13 mouse cellular contexts compared by ENCODE assay signal in the genomic region with DNA sequence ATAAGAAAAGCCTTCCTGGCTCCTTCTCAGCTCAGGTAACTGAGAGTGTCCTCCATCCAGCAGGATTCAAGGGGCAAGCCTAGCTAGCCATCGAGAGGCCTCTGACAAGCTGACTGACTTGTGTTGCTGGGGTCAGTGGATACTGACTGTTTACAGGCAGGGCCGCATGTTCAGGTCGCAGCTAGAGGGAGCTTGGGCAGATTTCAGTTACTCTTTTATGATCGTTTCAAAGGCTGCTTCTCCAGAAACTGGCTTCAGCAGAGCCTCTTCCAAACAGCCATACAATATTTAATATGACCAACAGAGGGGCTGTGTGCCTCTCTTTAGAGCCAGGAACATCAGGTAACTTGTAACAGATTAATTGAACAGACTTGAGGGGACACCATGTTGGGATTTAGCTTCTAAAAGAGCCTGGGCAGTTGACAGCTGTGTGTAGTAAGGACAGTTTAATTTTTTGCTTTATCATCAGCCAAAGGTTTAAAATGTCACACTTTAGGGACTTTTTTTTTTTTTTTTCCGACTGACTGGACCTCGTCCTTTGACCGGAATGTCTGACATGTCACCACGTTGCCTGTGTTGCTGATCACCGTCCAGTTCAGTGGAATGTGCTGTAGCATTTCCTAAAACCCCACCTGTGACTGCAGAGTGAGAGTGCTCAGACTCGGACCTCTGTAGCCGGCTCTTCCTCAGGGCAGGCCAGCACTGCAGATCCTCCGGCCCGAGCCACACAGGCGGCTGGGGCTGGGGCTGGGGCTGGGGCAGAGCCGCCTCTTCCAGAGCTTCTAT. TPM values are rescaled to one million over a fixed set of nuclear protein-coding genes. Genes with fewer than 3 reads are reported as not detected.
DNase-seq lines count a peak whose midpoint lies in the region; ATAC-seq and TF ChIP-seq lines count a peak whose summit lies in the region.
"Had no signal": no experiment of that assay in that cellular context is flagged by ENCODE, and none has a peak within 500 bp of the region (broad histone marks: within the 10 kb centered on the region; RNA-seq: fewer than 3 reads in every experiment).

No protein-coding gene starts in this region.

- peaks cover 6% of the 10 kb centered on the region; the same call in 1 of the 2 replicates for H3K4me1 ChIP-seq in hindbrain, postnatal 0 days (ENCODE audit: insufficient read depth, low read length)
- H3K4me1 ChIP-seq in hindbrain, embryonic 16.5 days (ENCODE audit: control insufficient read depth, insufficient read depth, low read depth, low read length): peaks cover 3% of the 10 kb centered on the region
- no peaks in the 10 kb centered on the region for H3K4me1 ChIP-seq in midbrain, postnatal 0 days (ENCODE audit: insufficient read depth, low read length)
- no peaks in the 10 kb centered on the region for H3K4me1 ChIP-seq in midbrain, embryonic 11.5 days (ENCODE audit: control insufficient read depth, insufficient read depth, low read length)
- H3K4me1 ChIP-seq: limb, embryonic 10.5 days; neural tube, embryonic 12.5 days had no signal

- no peak overlapping the region for H3K4me2 ChIP-seq in hindbrain, postnatal 0 days (ENCODE audit: low read depth, low read length)
- no peak overlapping the region for H3K4me2 ChIP-seq in hindbrain, embryonic 16.5 days (ENCODE audit: low read length)
- H3K4me2 ChIP-seq in midbrain, postnatal 0 days (ENCODE audit: low read depth, low read length, poor library complexity, severe bottlenecking): no peak overlapping the region
- H3K4me2 ChIP-seq in midbrain, embryonic 11.5 days: no peak overlapping the region
- H3K4me2 ChIP-seq: neural tube, embryonic 12.5 days had no signal

- peak; percentile 33; the same call in 1 of the 2 replicates for TF ChIP-seq CTCF in hindbrain, postnatal 0 days (IDR thresholded peaks at IDR 0.05; ENCODE audit: low read depth)
- TF ChIP-seq CTCF in midbrain, postnatal 0 days (IDR thresholded peaks at IDR 0.05): peak; percentile 44; the same call in 1 of the 2 replicates

- H3K27me3 ChIP-seq in hindbrain, postnatal 0 days (ENCODE audit: insufficient read depth, low read length): no peaks in the 10 kb centered on the region
- H3K27me3 ChIP-seq in hindbrain, embryonic 16.5 days (replicated peaks; ENCODE audit: control insufficient read depth, insufficient read depth, low read length): no peaks in the 10 kb centered on the region
- no peaks in the 10 kb centered on the region for H3K27me3 ChIP-seq in midbrain, postnatal 0 days (ENCODE audit: insufficient read depth, low read length)
- no peaks in the 10 kb centered on the region for H3K27me3 ChIP-seq in midbrain, embryonic 11.5 days (ENCODE audit: control insufficient read depth, insufficient read depth, low read length)
- H3K27me3 ChIP-seq: neural tube, embryonic 12.5 days had no signal

- H3K4me3 ChIP-seq in hindbrain, postnatal 0 days (ENCODE audit: low read length): no peak overlapping the region
- no peak overlapping the region for H3K4me3 ChIP-seq in hindbrain, embryonic 16.5 days (ENCODE audit: low read length)
- no peak overlapping the region for H3K4me3 ChIP-seq in midbrain, postnatal 0 days (ENCODE audit: low read depth, low read length)
- no peak overlapping the region for H3K4me3 ChIP-seq in midbrain, embryonic 11.5 days (ENCODE audit: low read depth, low read length)
- H3K4me3 ChIP-seq: limb, embryonic 10.5 days; neural tube, embryonic 12.5 days had no signal

- no peak for ATAC-seq in hindbrain, postnatal 0 days
- no peak for ATAC-seq in hindbrain, embryonic 16.5 days
- ATAC-seq in midbrain, postnatal 0 days (ENCODE audit: low FRiP score): no peak
- ATAC-seq in midbrain, embryonic 11.5 days (ENCODE audit: low FRiP score): no peak

- 79% methylated on average over 15 of the region's 15 CpGs for WGBS in hindbrain, postnatal 0 days
- WGBS in hindbrain, embryonic 16.5 days: 80% methylated on average over 15 of the region's 15 CpGs
- WGBS in midbrain, postnatal 0 days: 86% methylated on average over 15 of the region's 15 CpGs
- WGBS in midbrain, embryonic 11.5 days: 80% methylated on average over 15 of the region's 15 CpGs

- no peaks in the 10 kb centered on the region for H3K9me3 ChIP-seq in hindbrain, postnatal 0 days (ENCODE audit: low read length)
- no peaks in the 10 kb centered on the region for H3K9me3 ChIP-seq in hindbrain, embryonic 16.5 days (ENCODE audit: control insufficient read depth, low read length)
- H3K9me3 ChIP-seq in midbrain, postnatal 0 days (ENCODE audit: low read length): no peaks in the 10 kb centered on the region
- no peaks in the 10 kb centered on the region for H3K9me3 ChIP-seq in midbrain, embryonic 11.5 days (ENCODE audit: control insufficient read depth, low read length)
- H3K9me3 ChIP-seq: limb, embryonic 10.5 days; neural tube, embryonic 12.5 days had no signal

- DNase-seq in hindbrain, postnatal 0 days (ENCODE audit: low spot score): no peak
- DNase-seq in midbrain, postnatal 0 days (ENCODE audit: low spot score): no peak
- no peak for DNase-seq in midbrain, embryonic 11.5 days (ENCODE audit: low spot score, missing footprints)
- DNase-seq in kidney, postnatal 25 days: peak; percentile 35 to 64
- no peak for DNase-seq in frontal cortex, postnatal 25 days (ENCODE audit: low spot score in 2 of 2)
- no peak for DNase-seq in testis, postnatal 10 days (ENCODE audit: low spot score)
- no peak for DNase-seq in adrenal gland, adult 2 months
- DNase-seq: cerebellum, postnatal 25 days; forebrain, postnatal 0 days; thymus, postnatal 14 days had no signal

- H3K9ac ChIP-seq in hindbrain, postnatal 0 days (replicated peaks; ENCODE audit: low read length): no peak overlapping the region
- H3K9ac ChIP-seq in hindbrain, embryonic 16.5 days (ENCODE audit: low read depth, low read length): no peak overlapping the region
- no peak overlapping the region for H3K9ac ChIP-seq in midbrain, postnatal 0 days (replicated peaks; ENCODE audit: low read length, poor library complexity, severe bottlenecking)
- no peak overlapping the region for H3K9ac ChIP-seq in midbrain, embryonic 11.5 days (ENCODE audit: low read length)
- H3K9ac ChIP-seq: forebrain, postnatal 0 days; neural tube, embryonic 12.5 days had no signal

- H3K36me3 ChIP-seq in hindbrain, postnatal 0 days (ENCODE audit: insufficient read depth, low read length): peaks cover 47% of the 10 kb centered on the region
- H3K36me3 ChIP-seq in hindbrain, embryonic 16.5 days (ENCODE audit: control insufficient read depth, insufficient read depth, low read length): peaks cover 28% of the 10 kb centered on the region
- H3K36me3 ChIP-seq in midbrain, postnatal 0 days (ENCODE audit: insufficient read depth, low read length): peaks cover 48% of the 10 kb centered on the region
- peaks cover 11% of the 10 kb centered on the region for H3K36me3 ChIP-seq in midbrain, embryonic 11.5 days (ENCODE audit: control insufficient read depth, insufficient read depth, low read length)

- no peak overlapping the region for H3K27ac ChIP-seq in hindbrain, postnatal 0 days
- H3K27ac ChIP-seq in hindbrain, embryonic 16.5 days (ENCODE audit: low read depth, low read length): no peak overlapping the region
- no peak overlapping the region for H3K27ac ChIP-seq in midbrain, postnatal 0 days (ENCODE audit: low read depth, low read length)
- no peak overlapping the region for H3K27ac ChIP-seq in midbrain, embryonic 11.5 days (ENCODE audit: low read depth, low read length)
- H3K27ac ChIP-seq: limb, embryonic 10.5 days; neural tube, embryonic 12.5 days had no signal

RNA-seq across cellular contexts. Expression of gene Atxn2, which starts 24.8 kb away (rescaled TPM):
- 86.8 and 118 TPM in 2 replicates for total RNA-seq in hindbrain, postnatal 0 days (2014; rRNA removed)
- polyA plus RNA-seq in hindbrain, postnatal 0 days (2015; fragmentation: Nextera tagmentation; extraction: Ambion mirVana): 83.5 and 85.9 TPM in 2 replicates
- polyA plus RNA-seq in hindbrain, embryonic 16.5 days (2015; fragmentation: Nextera tagmentation; extraction: Ambion mirVana): 52.4 and 53.9 TPM in 2 replicates
- 102 and 103 TPM in 2 replicates for total RNA-seq in midbrain, postnatal 0 days (2014; rRNA removed)
- 82.9 and 103 TPM in 2 replicates for polyA plus RNA-seq in midbrain, postnatal 0 days (2015; fragmentation: Nextera tagmentation; extraction: Ambion mirVana)
- polyA plus RNA-seq in midbrain, embryonic 11.5 days (2014; fragmentation: Nextera tagmentation; extraction: Ambion mirVana): 59.2 and 66.8 TPM in 2 replicates
- 100 to 1,000 TPM; 146 to 229 TPM for total RNA-seq in adrenal gland, adult 2 months (2021)
- polyA plus RNA-seq in adrenal gland, adult 2 months (2012; rRNA removed): 214 and 218 TPM in 2 replicates

RNA-seq across cellular contexts. Expression of gene Brap, which starts 25.9 kb away (rescaled TPM):
- total RNA-seq in hindbrain, postnatal 0 days (2014; rRNA removed): 41.2 and 41.7 TPM in 2 replicates
- 43.5 and 44.0 TPM in 2 replicates for polyA plus RNA-seq in hindbrain, postnatal 0 days (2015; fragmentation: Nextera tagmentation; extraction: Ambion mirVana)
- polyA plus RNA-seq in hindbrain, embryonic 16.5 days (2015; fragmentation: Nextera tagmentation; extraction: Ambion mirVana): 36.1 and 42.5 TPM in 2 replicates
- 47.3 and 48.2 TPM in 2 replicates for total RNA-seq in midbrain, postnatal 0 days (2014; rRNA removed)
- polyA plus RNA-seq in midbrain, postnatal 0 days (2015; fragmentation: Nextera tagmentation; extraction: Ambion mirVana): 43.5 and 43.6 TPM in 2 replicates
- polyA plus RNA-seq in midbrain, embryonic 11.5 days (2014; fragmentation: Nextera tagmentation; extraction: Ambion mirVana): 37.7 and 43.0 TPM in 2 replicates
- 10 to 100 TPM; 52.4 to 60.5 TPM for total RNA-seq in adrenal gland, adult 2 months (2021)
- 14.7 and 17.0 TPM in 2 replicates for polyA plus RNA-seq in adrenal gland, adult 2 months (2012; rRNA removed)

RNA-seq across cellular contexts. Expression of gene Acad10, which starts 26.0 kb away (rescaled TPM):
- 0.72 and 5.1 TPM in 2 replicates for total RNA-seq in hindbrain, postnatal 0 days (2014; rRNA removed)
- polyA plus RNA-seq in hindbrain, postnatal 0 days (2015; fragmentation: Nextera tagmentation; extraction: Ambion mirVana): 1.2 and 1.4 TPM in 2 replicates
- 1.3 and 1.4 TPM in 2 replicates for polyA plus RNA-seq in hindbrain, embryonic 16.5 days (2015; fragmentation: Nextera tagmentation; extraction: Ambion mirVana)
- total RNA-seq in midbrain, postnatal 0 days (2014; rRNA removed): 1.7 TPM in 2 replicates
- 1.3 and 1.4 TPM in 2 replicates for polyA plus RNA-seq in midbrain, postnatal 0 days (2015; fragmentation: Nextera tagmentation; extraction: Ambion mirVana)
- polyA plus RNA-seq in midbrain, embryonic 11.5 days (2014; fragmentation: Nextera tagmentation; extraction: Ambion mirVana): 2.5 and 2.6 TPM in 2 replicates
- 10 to 100 TPM; 23.1 to 25.4 TPM for total RNA-seq in adrenal gland, adult 2 months (2021)
- polyA plus RNA-seq in adrenal gland, adult 2 months (2012; rRNA removed): 9.8 and 10.0 TPM in 2 replicates

Comparison
In these comparisons a context has a peak if more than half of its experiments do, and no peak if none do; other contexts are left out.
1. DNase-seq: peak in kidney, postnatal 25 days (2 of 2); none in hindbrain, postnatal 0 days (single experiment), midbrain, postnatal 0 days (single experiment), midbrain, embryonic 11.5 days (single experiment), frontal cortex, postnatal 25 days (0 of 2), testis, postnatal 10 days (single experiment) and adrenal gland, adult 2 months (single experiment).